Mouse (Mus musculus) left cerebral cortex, postnatal 36 days (tissue): ENCODE data around the gene Caml. TPM values are rescaled to one million over a fixed set of nuclear protein-coding genes. Genes with fewer than 3 reads are reported as not detected.
"Not testable (repeated sequence)": the region's sequence is repeated elsewhere in the genome, so short reads cannot be mapped to it uniquely, and the experiment has no call there.

Experiments used
- DNase-seq, 2 experiments: peaks; one replicate each; pipeline ENCODE4 v3.0.0; 2021 to 2022; ENCODE audit warnings: low spot score in 2 of 2, mixed read lengths in 1 of 2
- intact Hi-C: fragments of 180-260 bp; cut with DNase I; formaldehyde crosslinking; loops from one replicate; pipeline ENCODE4 v1.15.1; 2025
- total RNA-seq, 2 experiments: library from RNA; stranded (reverse); gene quantifications; 2 replicates each; pipeline ENCODE4 v1.2.3; 2021

Gene Caml
- total RNA-seq, 2 experiments from 2014 or later: 49.9 to 50.8 TPM

- no peak for DNase-seq
- intact Hi-C loops: no loop called here
These were observed 9.3 kb upstream of the Caml start for GRCm38 (mm10) chr13:55613471-55613870.

- intact Hi-C loops: no loop called here
- no peak for DNase-seq
These were observed 3.5 kb upstream of the Caml start for GRCm38 (mm10) chr13:55619328-55619727.

DNA sequence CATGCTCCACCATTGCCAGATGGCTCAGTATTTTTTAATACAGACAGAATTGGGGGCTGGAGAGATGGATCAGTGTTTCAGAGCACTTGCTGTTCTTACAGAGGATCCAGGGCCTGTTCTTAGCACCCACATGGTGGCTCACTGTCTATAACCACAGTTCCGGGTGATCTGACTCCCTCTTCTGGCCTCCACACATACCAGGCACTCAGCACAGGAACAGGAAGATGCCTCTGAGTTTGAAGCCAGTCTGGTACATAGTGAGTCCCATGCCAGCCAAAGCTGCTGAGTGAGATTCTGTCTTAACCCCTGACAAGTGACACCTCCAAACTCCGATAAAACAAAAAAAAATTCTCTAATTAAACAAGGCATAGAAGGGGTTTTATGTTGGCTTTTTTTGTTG is 2.5 kb upstream of the Caml start:
- DNase-seq: no peak
- intact Hi-C loops: no loop called here

GRCm38 (mm10) chr13:55622156-55622648 is 603 bp upstream of the Caml start:
- DNase-seq, intact Hi-C loops: not testable (repeated sequence)

DNA sequence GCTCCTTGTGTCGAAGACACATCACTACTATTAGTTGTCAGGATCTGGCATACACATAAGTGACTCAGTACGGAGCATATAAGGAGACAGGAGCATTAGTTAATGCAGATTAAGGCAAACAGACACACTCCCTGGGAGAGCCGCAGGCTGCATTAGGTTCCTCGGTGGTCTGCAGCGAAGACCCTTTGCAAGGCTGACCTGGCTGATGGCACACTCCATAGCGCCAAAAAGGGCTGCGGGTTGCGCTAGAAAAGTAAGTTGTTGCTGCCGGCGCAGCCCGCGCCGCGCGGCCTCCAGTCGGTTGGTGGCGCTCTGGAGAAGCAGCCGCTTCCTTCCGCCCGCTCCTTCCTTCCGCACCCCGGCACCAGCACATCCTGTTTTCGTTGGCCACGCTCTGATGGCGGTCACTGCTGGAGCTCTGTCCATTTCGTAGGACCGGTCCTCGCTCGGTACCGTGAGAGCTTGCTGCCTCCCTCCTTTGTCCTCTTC is 11.9 kb downstream of the Caml start, which contains the start of gene Ddx46:
Gene Ddx46, plus strand, starts transcription at position 389 of the 489 bp plus-strand sequence.
- intact Hi-C loops: loop anchor here (2.0 kb wide), 1 partner anchor 34 kb away; no protein-coding TSS in a partner anchor
- peak; percentile 86 to 90 for DNase-seq

GRCm38 (mm10) chr13:55635146-55635571 is 12.4 kb downstream of the Caml start:
- DNase-seq: no peak
- intact Hi-C loops: loop anchor here (2.0 kb wide), 1 partner anchor 34 kb away; no protein-coding TSS in a partner anchor

GRCm38 (mm10) chr13:55636185-55636983 is 13.6 kb downstream of the Caml start:
- DNase-seq: no peak
- intact Hi-C loops: no loop called here

DNA sequence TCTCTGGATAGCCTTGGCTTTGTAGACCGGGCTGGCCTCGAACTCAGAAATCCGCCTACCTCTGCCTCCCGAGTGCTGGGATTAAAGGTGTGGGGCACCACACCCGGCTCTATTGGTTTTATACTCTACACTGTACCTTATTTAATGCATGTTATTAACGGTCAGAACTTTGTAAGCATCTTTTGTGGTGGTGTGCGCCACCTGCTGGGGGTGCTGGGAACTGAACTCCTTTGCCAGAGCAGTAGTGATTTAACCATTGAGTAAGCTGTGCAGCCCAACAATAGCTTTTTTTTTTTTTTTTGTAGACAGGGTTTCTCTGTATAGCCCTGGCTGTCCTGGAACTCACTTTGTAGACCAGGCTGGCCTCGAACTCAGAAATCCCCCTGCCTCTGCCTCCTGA is 17.7 kb downstream of the Caml start:
- DNase-seq: peak; percentile 61 to 65
- intact Hi-C loops: not testable (repeated sequence)

DNA sequence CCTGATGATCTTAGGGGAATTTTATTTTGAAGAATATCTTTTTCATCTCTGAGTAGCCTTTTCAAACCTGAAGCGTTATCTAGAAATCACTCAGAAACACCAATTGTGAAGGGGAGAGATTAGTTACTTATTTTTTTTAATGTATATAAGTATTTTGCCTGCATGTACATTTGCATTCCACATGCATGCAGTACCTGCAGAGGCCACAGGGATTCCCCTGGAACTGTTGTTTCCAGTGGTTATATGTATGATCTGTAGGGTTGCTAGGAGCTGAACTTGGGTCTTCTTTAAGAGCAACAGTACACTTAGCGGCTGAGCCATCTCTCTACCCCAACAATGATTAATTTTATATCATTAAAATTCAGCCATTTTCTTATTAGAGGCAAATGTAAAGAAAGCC is 21.7 kb downstream of the Caml start:
- intact Hi-C loops: no loop called here
- no peak for DNase-seq

GRCm38 (mm10) chr13:55650098-55650497 is 27.3 kb downstream of the Caml start:
- intact Hi-C loops: no loop called here
- no peak for DNase-seq

DNA sequence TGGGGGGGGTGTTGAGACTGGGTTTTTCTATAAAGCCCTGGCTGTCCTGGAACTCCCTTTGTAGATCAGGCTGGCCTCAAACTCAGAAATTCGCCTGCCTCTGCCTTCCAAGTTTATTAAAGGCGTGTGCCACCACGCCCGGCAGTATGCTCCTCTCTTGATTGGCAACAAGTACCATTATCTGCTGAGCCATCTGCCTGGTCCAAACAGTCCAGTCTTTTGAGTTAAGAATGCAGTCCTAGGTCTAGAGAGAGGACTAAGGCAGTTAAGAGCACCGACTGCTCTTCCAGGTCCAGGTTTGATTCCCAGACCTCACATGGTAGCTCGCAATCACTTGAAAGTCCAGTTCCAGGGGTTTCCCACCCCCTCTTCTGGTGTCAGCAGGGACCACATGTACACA is 28.2 kb downstream of the Caml start:
- DNase-seq: no peak
- intact Hi-C loops: no loop called here

- no peak for DNase-seq
- intact Hi-C loops: no loop called here
These were observed 45.7 kb downstream of the Caml start for GRCm38 (mm10) chr13:55668550-55668949.

DNA sequence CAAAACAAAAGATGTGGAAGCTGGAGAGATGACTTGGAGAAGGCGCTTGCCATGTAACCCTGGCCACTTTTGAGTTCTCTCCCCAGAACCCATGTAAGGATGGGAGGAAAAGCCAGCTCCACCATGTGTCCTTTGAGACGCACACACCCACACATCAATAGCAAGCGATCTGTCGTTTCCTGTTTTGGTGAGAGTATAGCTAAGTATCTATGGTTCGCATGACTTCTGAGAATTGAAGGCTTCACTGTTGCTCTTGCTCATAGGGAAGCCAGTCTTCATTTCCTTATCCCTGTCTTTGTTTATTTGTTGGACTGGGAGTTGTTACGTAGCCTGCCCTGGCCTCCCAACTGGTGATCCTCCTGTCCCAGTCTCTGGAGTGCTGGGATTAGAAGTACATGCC is 49.9 kb downstream of the Caml start:
- intact Hi-C loops: no loop called here
- DNase-seq: no peak

GRCm38 (mm10) chr13:55677364-55677763 is 54.6 kb downstream of the Caml start:
- no peak for DNase-seq
- intact Hi-C loops: no loop called here

Other genes starting within 250 kb of the Caml start
- under 1 TPM; 0.48 to 0.54 TPM for gene Slc34a1, start 224.8 kb upstream of the Caml start, total RNA-seq
- gene Pfn3, start 207.8 kb upstream of the Caml start, total RNA-seq: not detected
- gene F12, start 196.2 kb upstream of the Caml start, total RNA-seq: under 1 TPM; 0.79 to 0.84 TPM
- 10 to 100 TPM; 63.4 to 65.2 TPM for gene Grk6, start 177.9 kb upstream of the Caml start, total RNA-seq
- 10 to 100 TPM; 81.8 to 82.1 TPM for gene Prr7, start 158.7 kb upstream of the Caml start, total RNA-seq
- 100 to 1,000 TPM; 247 to 314 TPM for gene Dbn1, start 134.9 kb upstream of the Caml start, total RNA-seq
- gene Pdlim7, start 109.3 kb upstream of the Caml start, total RNA-seq: 100 to 1,000 TPM in 1 of 2 experiments, 10 to 100 TPM in 1; 82.1 to 101 TPM
- gene Dok3, start 93.7 kb upstream of the Caml start, total RNA-seq: 10 to 100 TPM in 1 of 2 experiments, 1 to 10 TPM in 1; 5.5 to 14.0 TPM
- gene Ddx41, start 86.3 kb upstream of the Caml start, total RNA-seq: 10 to 100 TPM; 53.1 to 63.9 TPM
- 10 to 100 TPM; 61.1 to 99.5 TPM for gene Fam193b, start 51.9 kb upstream of the Caml start, total RNA-seq
- 100 to 1,000 TPM; 133 to 138 TPM for gene Tmed9, start 49.3 kb upstream of the Caml start, total RNA-seq
- gene B4galt7, start 23.1 kb upstream of the Caml start, total RNA-seq: 10 to 100 TPM; 26.2 to 26.4 TPM
- 10 to 100 TPM; 40.5 to 52.9 TPM for gene Ddx46, start 12.0 kb downstream of the Caml start, total RNA-seq
- 10 to 100 TPM; 79.7 to 81.6 TPM for gene B230219D22Rik, start 70.1 kb downstream of the Caml start, total RNA-seq
- gene Txndc15, start 91.6 kb downstream of the Caml start, total RNA-seq: 10 to 100 TPM; 75.6 to 76.2 TPM
- gene Pcbd2, start 104.4 kb downstream of the Caml start, total RNA-seq: 10 to 100 TPM; 27.0 to 28.6 TPM
- under 1 TPM; 0.25 to 0.29 TPM for gene Catsper3, start 161.6 kb downstream of the Caml start, total RNA-seq
- not detected for gene Pitx1, start 213.2 kb downstream of the Caml start, total RNA-seq